Mouse (Mus musculus) cortical plate, adult 2 months (tissue): ENCODE data around the gene Bcl2l10.

ENCODE experiments used
- CTCF ChIP-seq: fragments of 200-500 bp; IDR thresholded peaks from 2 replicates; pipeline ENCODE4 v1.5.1; 2011; ENCODE audit warnings: mild to moderate bottlenecking, control low read depth, low read length; ENCODE audit not compliant: insufficient read depth; ENCODE audit errors: extremely low read depth
- POLR2A ChIP-seq: fragments of 200-500 bp; IDR thresholded peaks from 2 replicates; pipeline ENCODE4 v1.6.1; 2011; ENCODE audit warnings: mild to moderate bottlenecking, low read length, control low read depth; ENCODE audit not compliant: insufficient read depth; ENCODE audit errors: extremely low read depth

DNA sequence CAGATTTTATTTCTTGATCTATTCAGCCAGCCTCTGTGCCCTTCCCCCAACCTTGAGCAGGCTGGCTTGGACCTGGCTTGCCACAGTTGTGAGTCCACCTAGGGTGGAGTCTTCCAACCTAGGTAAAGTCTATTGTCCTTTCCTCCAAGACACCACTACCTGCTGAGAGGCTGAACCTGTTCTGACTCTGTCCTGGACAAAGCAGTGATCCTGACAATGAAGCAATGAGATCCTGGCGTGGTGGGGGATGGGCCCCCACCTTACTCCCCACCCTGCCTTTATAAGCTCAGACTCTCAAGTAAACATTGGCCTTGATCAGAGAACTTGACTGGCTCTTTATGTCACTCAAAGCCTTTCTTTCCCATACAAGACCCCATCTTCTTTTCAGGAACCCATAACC lies 28.9 kb downstream of the Bcl2l10 start:
- TF ChIP-seq CTCF (no peak), POLR2A (no peak)
